Mouse (Mus musculus) T-helper 17 cell (primary cell): ENCODE measurements around the gene Klf6.

ENCODE experiments used
- in situ Hi-C, 2 experiments: fragments of 300-600 bp; cut with MboI, MseI; formaldehyde crosslinking; loops; 1 replicate in 1 of 2; 2 replicates in 1 of 2; pipeline ENCODE4 v1.15.1; 2025; ENCODE audit warnings: high pct_unique_total_duplicates in 2 of 2

Gene Klf6

GRCm38 (mm10) chr13:5861157-5862002 lies at the start of gene Klf6:
Gene Klf6, plus strand, starts transcription at chr13:5861482.
- in situ Hi-C loops: loop anchor here (5.0 to 25.0 kb wide), 6 partner anchors 84 to 776 kb away; partner anchors contain the start of gene Pfkp (in 1 of the 2)

DNA sequence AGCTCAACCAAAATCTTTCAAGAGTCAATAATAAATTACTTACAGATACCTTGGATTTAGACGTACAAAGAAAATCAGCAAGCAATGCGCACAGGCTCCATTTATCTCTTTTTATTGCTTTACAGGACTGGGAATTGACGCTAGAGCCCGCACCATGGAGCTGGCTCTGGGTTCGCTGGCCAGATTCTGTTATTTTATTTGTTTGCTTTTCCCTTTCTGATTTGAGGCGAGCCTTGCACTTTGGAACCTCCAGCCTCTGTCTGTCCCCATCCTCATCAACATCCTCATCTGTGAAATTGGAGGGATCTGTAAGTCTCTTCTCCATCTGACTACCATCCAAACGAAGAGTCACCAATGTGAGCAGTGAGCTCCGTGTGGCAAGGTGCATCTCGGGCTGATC lies 47.8 kb upstream of the Klf6 start:
- in situ Hi-C loops: no loop called here

- in situ Hi-C loops: no loop called here
Measured at GRCm38 (mm10) chr13:5817250-5817649, 44.0 kb upstream of the Klf6 start.

- in situ Hi-C loops: no loop called here
Measured at GRCm38 (mm10) chr13:5819173-5819572, 42.1 kb upstream of the Klf6 start.

DNA sequence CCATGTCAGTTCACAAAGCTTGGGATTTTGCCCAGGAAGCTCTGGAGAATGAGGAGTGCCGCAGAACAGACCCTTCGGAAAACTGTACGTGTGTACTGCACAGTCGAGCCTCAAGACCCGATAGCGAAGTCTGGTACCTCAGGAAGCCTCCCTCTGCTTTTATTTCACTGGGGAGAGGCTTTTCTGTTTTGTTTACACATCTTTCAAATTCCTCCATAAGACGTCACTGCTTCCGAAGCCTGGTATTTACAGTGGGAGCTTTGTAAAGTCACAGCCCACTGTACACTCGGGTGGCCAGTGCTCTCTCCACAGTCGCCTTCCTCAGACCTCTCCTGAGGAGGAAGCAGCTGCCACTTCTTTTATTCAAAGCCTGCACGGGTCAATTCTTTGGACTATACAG lies 38.7 kb upstream of the Klf6 start:
- in situ Hi-C loops: loop anchor here in 1 of 2 experiments (10.0 kb wide), 1 partner anchor 638 kb away; no protein-coding TSS in a partner anchor

DNA sequence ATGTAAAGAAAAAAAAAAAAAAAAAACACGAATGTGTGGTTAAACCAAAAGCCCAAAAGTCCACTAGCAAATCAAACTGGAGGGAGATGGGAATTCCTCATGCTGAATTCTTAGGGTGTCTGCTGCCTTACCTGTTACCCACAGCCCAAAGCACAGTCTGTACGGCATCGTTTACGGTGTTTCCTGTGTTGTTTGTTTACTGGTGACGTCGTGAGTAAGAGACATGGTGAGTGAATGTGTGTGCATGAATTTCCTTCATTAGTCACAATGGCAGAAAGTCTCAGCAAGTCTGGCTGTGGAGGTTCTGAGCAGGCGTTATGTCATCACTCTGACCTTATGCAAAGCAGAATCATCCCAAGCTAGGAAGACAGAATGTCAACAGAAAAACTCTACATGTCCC lies 38.1 kb upstream of the Klf6 start:
- in situ Hi-C loops: loop anchor here in 1 of 2 experiments (10.0 kb wide), 1 partner anchor 638 kb away; no protein-coding TSS in a partner anchor

DNA sequence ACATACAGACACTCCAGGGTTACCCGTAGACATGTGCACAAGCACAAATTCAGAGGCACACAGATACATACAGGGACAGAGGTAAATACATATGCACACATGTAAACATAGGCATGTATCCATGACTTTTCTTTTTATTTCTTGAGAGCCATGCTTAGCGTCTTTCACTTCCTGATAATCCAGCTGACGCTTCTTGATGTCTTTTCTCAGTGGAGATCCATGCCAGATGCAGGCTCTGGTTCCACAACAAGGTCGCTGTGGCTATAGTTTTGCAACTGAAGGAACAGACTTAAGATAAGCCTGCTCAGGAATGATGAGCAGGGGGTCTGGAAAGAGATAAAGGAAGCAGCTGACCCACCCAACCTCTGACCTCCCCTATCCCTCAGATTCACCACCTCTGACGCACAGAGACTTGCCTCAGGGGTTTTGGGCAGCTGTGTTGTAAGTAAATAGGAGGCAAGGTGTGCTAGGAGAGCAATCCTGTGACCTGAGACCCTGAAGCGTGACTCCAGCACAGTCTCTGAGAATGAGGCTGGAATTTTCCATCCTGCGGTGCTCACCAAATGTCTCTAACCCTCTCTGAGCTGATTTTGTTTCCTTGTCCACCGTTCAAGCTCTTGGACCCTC lies 37.0 kb upstream of the Klf6 start:
- in situ Hi-C loops: loop anchor here in 1 of 2 experiments (10.0 kb wide), 1 partner anchor 640 kb away; no protein-coding TSS in a partner anchor

DNA sequence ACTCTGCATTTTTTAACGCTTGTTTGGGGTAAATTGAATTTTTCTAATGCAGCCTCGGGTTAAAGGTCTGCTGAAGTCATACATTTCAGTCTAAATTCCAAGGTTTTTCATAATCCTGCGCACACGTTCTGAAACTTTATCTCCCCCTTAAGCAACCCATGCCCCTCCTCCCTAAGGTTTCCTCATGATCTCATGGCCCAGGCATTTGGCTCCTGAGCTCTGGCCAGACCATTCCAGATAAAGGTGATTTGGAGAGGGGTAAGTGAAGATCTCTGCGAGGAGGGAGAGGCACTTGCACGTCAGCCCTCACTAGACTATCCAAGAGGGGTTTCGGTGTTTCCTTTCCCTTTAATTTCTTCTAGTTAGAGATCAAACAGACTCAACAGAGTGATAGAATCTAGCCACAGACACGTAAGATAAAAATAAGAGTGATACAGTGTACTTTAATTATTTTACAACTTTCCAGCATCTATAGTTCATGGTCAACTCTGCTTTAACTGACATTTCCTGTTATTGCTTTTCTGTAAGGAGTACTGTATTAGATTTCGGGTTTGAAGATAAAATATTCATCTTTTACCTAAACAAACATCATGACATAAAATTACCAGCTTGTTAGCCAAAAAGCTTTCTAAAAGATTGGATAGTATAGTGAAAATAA lies 35.0 kb upstream of the Klf6 start:
- in situ Hi-C loops: loop anchor here in 1 of 2 experiments (10.0 kb wide), 1 partner anchor 641 kb away; no protein-coding TSS in a partner anchor

- in situ Hi-C loops: loop anchor here in 1 of 2 experiments (10.0 kb wide), 1 partner anchor 507 kb away; no protein-coding TSS in a partner anchor
Measured at GRCm38 (mm10) chr13:5831976-5832375, 29.3 kb upstream of the Klf6 start.

DNA sequence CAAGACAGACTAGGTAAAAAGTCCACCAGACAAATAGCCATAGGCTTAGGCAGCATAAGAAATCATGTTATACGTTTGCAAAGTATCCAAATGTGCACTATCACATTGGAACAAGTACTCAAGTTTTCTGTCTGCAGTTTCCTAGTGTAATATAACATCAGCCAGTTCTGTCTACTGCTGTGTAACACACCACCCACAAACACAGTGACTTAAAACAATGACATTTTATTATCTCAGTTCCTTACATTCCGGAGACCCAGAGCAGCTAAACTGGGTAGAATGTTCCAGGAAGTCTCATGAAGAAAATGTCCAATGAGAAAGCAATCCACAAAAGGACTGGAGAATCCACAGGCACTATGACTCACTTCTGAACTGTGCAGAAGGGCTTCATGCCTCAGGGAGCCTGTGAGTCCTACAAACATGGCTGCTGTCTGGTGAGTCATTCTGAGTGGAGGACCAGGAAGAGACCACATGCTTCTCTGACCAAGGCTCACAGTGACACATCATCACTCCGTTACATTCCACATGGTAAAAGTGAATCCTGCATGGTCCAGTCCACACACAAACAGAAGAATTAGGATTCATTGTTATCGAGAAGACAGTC lies 24.0 kb upstream of the Klf6 start:
- in situ Hi-C loops: loop anchor here in 1 of 2 experiments (10.0 kb wide), 1 partner anchor 512 kb away; no protein-coding TSS in a partner anchor

DNA sequence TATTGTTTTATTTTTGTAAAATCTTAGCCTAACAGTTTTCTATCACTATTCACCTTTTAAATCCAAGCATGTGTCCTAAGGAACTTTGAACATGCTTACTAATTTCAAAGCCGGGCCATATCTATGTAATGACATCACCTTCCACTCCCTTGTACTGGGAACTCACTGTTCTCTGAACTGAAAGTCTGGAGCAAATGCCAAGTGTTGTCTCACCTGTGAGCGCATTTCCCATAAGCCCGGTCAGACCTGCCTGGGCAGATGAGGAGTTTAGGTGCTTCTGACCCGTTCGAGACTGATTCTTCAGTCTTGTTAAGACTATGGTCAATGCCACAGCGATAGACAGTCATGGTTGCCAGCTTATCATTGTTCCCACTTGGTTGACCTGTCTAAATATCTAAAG lies 19.9 kb upstream of the Klf6 start:
- in situ Hi-C loops: loop anchor here in 1 of 2 experiments (5.0 kb wide), 1 partner anchor 39 kb away; no protein-coding TSS in a partner anchor

GRCm38 (mm10) chr13:5842911-5843310 lies 18.4 kb upstream of the Klf6 start:
- in situ Hi-C loops: loop anchor here in 1 of 2 experiments (5.0 kb wide), 1 partner anchor 41 kb away; no protein-coding TSS in a partner anchor

- in situ Hi-C loops: loop anchor here in 1 of 2 experiments (5.0 kb wide), 1 partner anchor 42 kb away; no protein-coding TSS in a partner anchor
Measured at GRCm38 (mm10) chr13:5843829-5844228, 17.5 kb upstream of the Klf6 start.

DNA sequence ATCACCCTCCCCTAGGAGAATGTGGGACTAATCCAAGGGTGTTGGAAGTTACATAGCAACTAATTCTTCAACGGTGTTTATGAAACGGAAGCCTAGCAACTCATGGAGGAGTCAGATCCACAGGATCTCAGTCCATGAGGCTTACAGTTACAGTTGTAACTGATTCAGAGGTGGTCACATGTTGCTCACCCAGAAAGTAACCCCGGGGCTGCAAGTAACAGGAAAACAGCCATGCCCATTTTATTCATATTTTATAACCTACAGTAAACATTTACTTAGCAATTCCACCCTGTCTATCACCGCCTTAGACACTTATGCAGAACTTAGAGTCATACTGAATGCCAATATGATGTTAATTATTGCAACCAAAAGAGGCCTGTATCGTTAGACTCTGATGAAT lies 16.9 kb upstream of the Klf6 start:
- in situ Hi-C loops: loop anchor here in 1 of 2 experiments (5.0 kb wide), 1 partner anchor 42 kb away; no protein-coding TSS in a partner anchor

- in situ Hi-C loops: no loop called here
Measured at GRCm38 (mm10) chr13:5845161-5845590, 16.1 kb upstream of the Klf6 start.

GRCm38 (mm10) chr13:5845605-5846004 lies 15.7 kb upstream of the Klf6 start:
- in situ Hi-C loops: no loop called here

DNA sequence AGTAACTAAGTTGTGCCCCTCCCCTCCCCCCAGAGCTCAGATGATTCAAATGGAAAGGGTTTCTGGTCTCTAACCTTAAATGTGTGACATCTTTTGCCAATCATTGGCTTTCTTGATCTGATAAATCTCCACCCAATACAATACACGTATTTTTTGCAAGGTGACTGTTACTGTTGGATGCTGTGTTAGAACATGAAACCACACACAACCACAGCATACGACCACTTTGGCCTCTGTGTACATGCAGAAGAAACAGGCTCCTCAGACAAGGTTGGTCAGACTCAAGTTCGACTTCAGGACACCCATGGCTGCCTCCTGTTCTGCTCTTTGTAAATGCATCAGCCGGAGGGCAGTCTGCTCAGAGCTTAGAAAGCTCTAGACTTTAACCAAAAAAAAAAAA lies 14.4 kb upstream of the Klf6 start:
- in situ Hi-C loops: no loop called here

GRCm38 (mm10) chr13:5847736-5848135 lies 13.5 kb upstream of the Klf6 start:
- in situ Hi-C loops: no loop called here

DNA sequence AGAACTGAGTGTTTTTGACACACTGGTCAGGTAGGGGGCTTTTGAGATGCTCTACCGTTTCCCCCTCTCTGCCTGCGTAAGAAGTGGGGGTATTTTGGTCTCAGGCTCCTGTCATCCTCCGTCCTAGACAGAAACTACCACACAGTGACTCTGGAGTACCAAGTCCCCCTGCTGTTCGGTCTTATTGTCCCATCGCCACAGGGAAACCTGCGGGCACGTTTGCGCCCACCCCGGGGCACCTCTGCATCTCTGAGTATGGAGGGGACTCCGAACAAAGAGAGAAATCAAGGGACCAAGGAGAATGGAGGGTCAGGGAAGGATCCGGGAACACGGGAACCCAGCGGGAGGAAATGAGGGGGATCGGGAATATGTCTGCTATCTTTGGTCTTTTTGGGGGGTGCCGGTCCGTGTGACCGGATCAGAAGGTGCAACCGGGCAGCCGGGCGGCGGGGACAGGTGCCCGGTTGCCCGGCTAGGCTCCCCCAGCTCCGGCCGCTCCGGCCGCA lies 578 bp upstream of the Klf6 start:
- in situ Hi-C loops: loop anchor here (5.0 to 25.0 kb wide), 6 partner anchors 83 to 777 kb away; partner anchors contain the start of gene Pfkp (in 1 of the 2)

- in situ Hi-C loops: loop anchor here (5.0 to 25.0 kb wide), 6 partner anchors 85 to 775 kb away; partner anchors contain the start of gene Pfkp (in 1 of the 2)
Measured at GRCm38 (mm10) chr13:5862003-5862625, 832 bp downstream of the Klf6 start.
